Mouse (Mus musculus): Measurements from ENCODE around the gene Prkca.

- TF ChIP-seq CTCF (IDR thresholded peaks at IDR 0.05; ENCODE audit: low read depth) (no peak), EP300 (IDR thresholded peaks at IDR 0.05; ENCODE audit: low read depth) (no peak)
Observed at GRCm38 (mm10) chr11:108064401-108064800, 279.3 kb downstream of the Prkca start.
